8 mouse cellular contexts compared by ENCODE assay signal in genomic region chr10:127508239-127508638, GRCm38 (mm10). TPM values are rescaled to one million over a fixed set of nuclear protein-coding genes. Genes with fewer than 3 reads are reported as not detected.
DNase-seq lines count a peak whose midpoint lies in the region; ATAC-seq lines count a peak whose summit lies in the region.

No protein-coding gene starts in this region.

- intact Hi-C loops in left cerebral cortex, postnatal 14 days (cut with DNase I) = no loop called here

- peak; percentile 65 to 85 for DNase-seq in adrenal gland, adult (ENCODE audit: inconsistent age in 2 of 2, low spot score in 1 of 2)
- no peak for DNase-seq in adrenal gland, adult 8-10 months
- DNase-seq in cerebellum, adult 9-11 months = peak; percentile 89
- DNase-seq in frontal cortex, postnatal 36 days (ENCODE audit: low spot score in 2 of 2) = peak; percentile 71 to 78
- peak; percentile 79 to 83 for DNase-seq in left cerebral cortex, postnatal 14 days (ENCODE audit: low spot score in 2 of 2)
- peak; percentile 84 for DNase-seq in right cerebral cortex, postnatal 4 days

- peak; percentile 44 for ATAC-seq in inflammation-experienced regulatory T-cells, adult 6 months
- peak; percentile 62 for ATAC-seq in megakaryocyte progenitor cell, adult 5-6 weeks (replicated peaks; ENCODE audit: poor library complexity)

RNA-seq across cellular contexts. Expression of gene Ndufa4l2, which starts 6.5 kb away (rescaled TPM):
- 10 to 100 TPM; 42.4 to 64.4 (median 50.7) TPM for total RNA-seq in adrenal gland, adult 8-10 months (2022)
- polyA plus RNA-seq in inflammation-experienced regulatory T-cells, adult 6 months (2017; shearing (Covaris generic)) = not detected
- 1 to 10 TPM; 7.4 to 8.9 TPM for total RNA-seq in left cerebral cortex, postnatal 14 days (2021)
- not detected in 2 replicates for total RNA-seq in megakaryocyte progenitor cell, adult 5-6 weeks (2015)
- total RNA-seq in megakaryocyte progenitor cell, adult 5-6 weeks (2017) = not detected in 2 replicates

RNA-seq across cellular contexts. Expression of gene Stac3, which starts 6.8 kb away (rescaled TPM):
- 1 to 10 TPM in 3 of 4 experiments, under 1 TPM in 1; 0.87 to 4.6 (median 3.7) TPM for total RNA-seq in adrenal gland, adult 8-10 months (2022)
- under 1 TPM in 1 of 3 experiments, not detected in 2; 0.35 TPM for polyA plus RNA-seq in inflammation-experienced regulatory T-cells, adult 6 months (2017; shearing (Covaris generic))
- total RNA-seq in left cerebral cortex, postnatal 14 days (2021) = 10 to 100 TPM in 1 of 2 experiments, 1 to 10 TPM in 1; 3.0 to 10.0 TPM
- total RNA-seq in megakaryocyte progenitor cell, adult 5-6 weeks (2015) = 0.20 and 0.25 TPM in 2 replicates
- 1.1 TPM in 1 of 2 replicates, not detected in the other for total RNA-seq in megakaryocyte progenitor cell, adult 5-6 weeks (2017)

RNA-seq across cellular contexts. Expression of gene Shmt2, which starts 14.0 kb away (rescaled TPM):
- total RNA-seq in adrenal gland, adult 8-10 months (2022) = 10 to 100 TPM; 45.3 to 56.0 (median 49.8) TPM
- 10 to 100 TPM; 38.2 to 43.2 (median 42.9) TPM for polyA plus RNA-seq in inflammation-experienced regulatory T-cells, adult 6 months (2017; shearing (Covaris generic))
- 10 to 100 TPM; 27.5 to 32.9 TPM for total RNA-seq in left cerebral cortex, postnatal 14 days (2021)
- total RNA-seq in megakaryocyte progenitor cell, adult 5-6 weeks (2015) = 91.3 and 92.6 TPM in 2 replicates
- 95.8 and 100 TPM in 2 replicates for total RNA-seq in megakaryocyte progenitor cell, adult 5-6 weeks (2017)

RNA-seq across cellular contexts. Expression of gene Nxph4, which starts 26.1 kb away (rescaled TPM):
- 10 to 100 TPM in 3 of 4 experiments, 1 to 10 TPM in 1; 8.3 to 16.8 (median 13.2) TPM for total RNA-seq in adrenal gland, adult 8-10 months (2022)
- not detected for polyA plus RNA-seq in inflammation-experienced regulatory T-cells, adult 6 months (2017; shearing (Covaris generic))
- total RNA-seq in left cerebral cortex, postnatal 14 days (2021) = 1 to 10 TPM; 4.4 to 7.4 TPM
- not detected in 2 replicates for total RNA-seq in megakaryocyte progenitor cell, adult 5-6 weeks (2015)
- not detected in 2 replicates for total RNA-seq in megakaryocyte progenitor cell, adult 5-6 weeks (2017)

Comparison
In these comparisons a context has a peak if more than half of its experiments do, and no peak if none do; other contexts are left out.
1. RNA of gene Ndufa4l2, which starts 6.5 kb away (total RNA-seq): 42.4 to 64.4 TPM in adrenal gland, adult 8-10 months and 7.4 to 8.9 TPM in left cerebral cortex, postnatal 14 days; not detected in megakaryocyte progenitor cell, adult 5-6 weeks; every median in the first group is over 4 times any median in the second.